Mouse (Mus musculus) limb, embryonic 12.5 days (tissue): ENCODE measurements around the gene Abcf3. TPM values are rescaled to one million over a fixed set of nuclear protein-coding genes. Genes with fewer than 3 reads are reported as not detected.

Experiments
- ATAC-seq: fragments of 200-750 bp; cut with Nextera tagmentation; 2 replicates; pipeline ENCODE4 v1.8.0; 2017; ENCODE audit warnings: low read depth, moderate TSS enrichment; ENCODE audit not compliant: insufficient number of reproducible peaks, insufficient read depth, low FRiP score, low TSS enrichment
- H3K27ac ChIP-seq: fragments of 300-500 bp; sonication (generic); 2 replicates; pipeline ENCODE4 v1.5.1; 2016; ENCODE audit warnings: mild to moderate bottlenecking, moderate library complexity
- H3K27me3 ChIP-seq: fragments of 300-500 bp; sonication (generic); 2 replicates; pipeline ENCODE4 v1.6.1; 2016; ENCODE audit warnings: mild to moderate bottlenecking, moderate library complexity
- H3K36me3 ChIP-seq: fragments of 300-500 bp; sonication (generic); 2 replicates; pipeline ENCODE4 v1.6.1; 2016; ENCODE audit warnings: mild to moderate bottlenecking, moderate library complexity
- H3K4me1 ChIP-seq: fragments of 300-500 bp; sonication (generic); replicated peaks from 2 replicates; pipeline ENCODE4 v1.6.1; 2016
- H3K4me2 ChIP-seq: fragments of 300-500 bp; sonication (generic); 2 replicates; pipeline ENCODE4 v1.6.1; 2016; ENCODE audit warnings: mild to moderate bottlenecking, moderate library complexity
- H3K4me3 ChIP-seq: fragments of 300-500 bp; sonication (generic); replicated peaks from 2 replicates; pipeline ENCODE4 v1.5.1; 2016; ENCODE audit warnings: mild to moderate bottlenecking
- H3K9ac ChIP-seq: fragments of 300-500 bp; sonication (generic); replicated peaks from 2 replicates; pipeline ENCODE4 v1.6.1; 2016; ENCODE audit warnings: mild to moderate bottlenecking, moderate library complexity
- H3K9me3 ChIP-seq: fragments of 300-500 bp; sonication (generic); 2 replicates; pipeline ENCODE4 v1.6.1; 2016; ENCODE audit warnings: mild to moderate bottlenecking, moderate library complexity
- WGBS: fragments of 180-500 bp; shearing (Covaris S2); methylation state at CpG from one replicate; pipeline ENCODE4 v1.1.7; 2016; 5-methylcytosine and 5-hydroxymethylcytosine counted together
- polyA plus RNA-seq: library from polyadenylated mRNA; unstranded; fragments of >200 nt; fragmentation: Nextera tagmentation; extraction: Ambion mirVana; gene quantifications from 2 replicates; pipeline ENCODE4 v1.2.1, GENCODE M21; 2016

The Abcf3 gene
- 68.9 and 69.8 TPM in 2 replicates for polyA plus RNA-seq

GRCm38 (mm10) chr16:20548096-20548948, at the start of gene Abcf3:
Abcf3 (plus strand) TSS chr16:20548577.
- Histone ChIP-seq H3K36me3 (peaks cover 63% of the 10 kb centered on the region), H3K4me2 (peak within 1 kb of the TSS; percentile 87), H3K9me3 (no peaks in the 10 kb centered on the region), H3K27me3 (no peaks in the 10 kb centered on the region), H3K9ac (peak within 1 kb of the TSS; percentile 84), H3K27ac (peak within 1 kb of the TSS; percentile 73), H3K4me3 (peak within 1 kb of the TSS; percentile 84), H3K4me1 (peaks cover 15% of the 10 kb centered on the region)
- ATAC-seq: peak; percentile 98
- WGBS: under 1% methylated on average over 56 of the region's 56 CpGs

GRCm38 (mm10) chr16:20498677-20499475, 49.5 kb upstream of the Abcf3 start, which contains the start of gene Eif2b5:
Eif2b5 (plus strand) TSS chr16:20498817.
- H3K9ac ChIP-seq: peak within 1 kb of the TSS; percentile 93
- WGBS: under 1% methylated on average over 49 of the region's 49 CpGs
- peaks cover 37% of the 10 kb centered on the region for H3K36me3 ChIP-seq
- H3K9me3 ChIP-seq: no peaks in the 10 kb centered on the region
- peak; percentile 89 for ATAC-seq
- H3K4me3 ChIP-seq: peak within 1 kb of the TSS; percentile 93
- peak within 1 kb of the TSS; percentile 87 for H3K4me2 ChIP-seq
- H3K27ac ChIP-seq: 0 out of 2 replicates have a peak within 1 kb of the TSS, but pooled peaks have one; percentile 57
- H3K4me1 ChIP-seq: peaks cover 13% of the 10 kb centered on the region
- H3K27me3 ChIP-seq: peaks cover 11% of the 10 kb centered on the region; the same call in 1 of the 2 replicates

- no peaks in the 10 kb centered on the region for H3K27me3 ChIP-seq
- H3K36me3 ChIP-seq: peaks cover 98% of the 10 kb centered on the region
- H3K9me3 ChIP-seq: no peaks in the 10 kb centered on the region
- WGBS: 83% methylated on average over 8 of the region's 8 CpGs
- H3K4me1 ChIP-seq: no peaks in the 10 kb centered on the region
- no peak overlapping the region for H3K9ac ChIP-seq
- no peak overlapping the region for H3K4me3 ChIP-seq
- ATAC-seq: no peak
- no peak overlapping the region for H3K27ac ChIP-seq
- H3K4me2 ChIP-seq: no peak overlapping the region
These were observed 42.4 kb upstream of the Abcf3 start for GRCm38 (mm10) chr16:20506000-20506399.

GRCm38 (mm10) chr16:20509349-20509748, 39.0 kb upstream of the Abcf3 start:
- ATAC-seq: no peak

GRCm38 (mm10) chr16:20511277-20511847, 37.0 kb upstream of the Abcf3 start:
- Histone ChIP-seq H3K27me3 (no peaks in the 10 kb centered on the region), H3K9ac (no peak overlapping the region), H3K4me1 (no peaks in the 10 kb centered on the region), H3K9me3 (no peaks in the 10 kb centered on the region), H3K4me2 (no peak overlapping the region), H3K27ac (no peak overlapping the region), H3K4me3 (no peak overlapping the region), H3K36me3 (peaks cover 51% of the 10 kb centered on the region)
- ATAC-seq: no peak
- 85% methylated on average over 7 of the region's 7 CpGs for WGBS

More at GRCm38 (mm10) chr16:20509349-20509748, 39.0 kb upstream of the Abcf3 start:
- no peak overlapping the region for H3K4me3 ChIP-seq
- no peak overlapping the region for H3K27ac ChIP-seq
- H3K36me3 ChIP-seq: peaks cover 71% of the 10 kb centered on the region
- no peak overlapping the region for H3K9ac ChIP-seq
- H3K4me2 ChIP-seq: no peak overlapping the region
- H3K4me1 ChIP-seq: no peaks in the 10 kb centered on the region
- H3K9me3 ChIP-seq: no peaks in the 10 kb centered on the region
- no peaks in the 10 kb centered on the region for H3K27me3 ChIP-seq
- WGBS: 73% methylated on average over 3 of the region's 3 CpGs

- Histone ChIP-seq H3K27ac (peak overlapping the region; percentile 95), H3K9ac (peak overlapping the region; percentile 97), H3K4me3 (peak overlapping the region; percentile 96), H3K36me3 (peaks cover 27% of the 10 kb centered on the region), H3K4me2 (peak overlapping the region; percentile 94), H3K4me1 (peaks cover 14% of the 10 kb centered on the region), H3K27me3 (no peaks in the 10 kb centered on the region), H3K9me3 (no peaks in the 10 kb centered on the region)
- ATAC-seq: no peak
These were observed 32.3 kb upstream of the Abcf3 start for GRCm38 (mm10) chr16:20516032-20516431.

- no peaks in the 10 kb centered on the region for H3K9me3 ChIP-seq
- peak within 1 kb of the TSS; percentile 96 for H3K4me3 ChIP-seq
- peak within 1 kb of the TSS; percentile 95 for H3K27ac ChIP-seq
- peak within 1 kb of the TSS; percentile 94 for H3K4me2 ChIP-seq
- H3K4me1 ChIP-seq: peaks cover 14% of the 10 kb centered on the region
- ATAC-seq: peak; percentile 94
- peaks cover 28% of the 10 kb centered on the region for H3K36me3 ChIP-seq
- H3K9ac ChIP-seq: peak within 1 kb of the TSS; percentile 97
- no peaks in the 10 kb centered on the region for H3K27me3 ChIP-seq
- under 1% methylated on average over 54 of the region's 55 CpGs for WGBS
These were observed 31.6 kb upstream of the Abcf3 start, which contains the start of gene Dvl3 for GRCm38 (mm10) chr16:20516726-20517201. Dvl3 (plus strand) TSS chr16:20516982.

GRCm38 (mm10) chr16:20517216-20517615, 31.2 kb upstream of the Abcf3 start:
- under 1% methylated on average over 26 of the region's 26 CpGs for WGBS
- H3K4me3 ChIP-seq: peak overlapping the region; percentile 96
- peak overlapping the region; percentile 94 for H3K4me2 ChIP-seq
- 0 out of 2 replicates have a peak, but pooled peaks have one; percentile 2 for ATAC-seq
- H3K9ac ChIP-seq: peak overlapping the region; percentile 97
- H3K9me3 ChIP-seq: no peaks in the 10 kb centered on the region
- H3K27me3 ChIP-seq: no peaks in the 10 kb centered on the region
- peak overlapping the region; percentile 95 for H3K27ac ChIP-seq
- peaks cover 14% of the 10 kb centered on the region for H3K4me1 ChIP-seq
- peaks cover 32% of the 10 kb centered on the region for H3K36me3 ChIP-seq

- WGBS: 3% methylated on average over 6 of the region's 6 CpGs
- no peaks in the 10 kb centered on the region for H3K27me3 ChIP-seq
- peak overlapping the region; percentile 94 for H3K4me2 ChIP-seq
- peak overlapping the region; percentile 95 for H3K27ac ChIP-seq
- no peaks in the 10 kb centered on the region for H3K9me3 ChIP-seq
- H3K36me3 ChIP-seq: peaks cover 34% of the 10 kb centered on the region
- peak overlapping the region; percentile 96 for H3K4me3 ChIP-seq
- peak overlapping the region; percentile 97 for H3K9ac ChIP-seq
- peak; percentile 34 for ATAC-seq
- H3K4me1 ChIP-seq: peaks cover 14% of the 10 kb centered on the region
These were observed 30.5 kb upstream of the Abcf3 start for GRCm38 (mm10) chr16:20517701-20518374.

- Histone ChIP-seq H3K27me3 (no peaks in the 10 kb centered on the region), H3K4me3 (no peak overlapping the region), H3K9ac (no peak overlapping the region), H3K9me3 (no peaks in the 10 kb centered on the region), H3K4me2 (no peak overlapping the region), H3K27ac (no peak overlapping the region), H3K36me3 (peaks cover 93% of the 10 kb centered on the region), H3K4me1 (peaks cover 4% of the 10 kb centered on the region; the same call in 1 of the 2 replicates)
- WGBS: 86% methylated on average over 10 of the region's 10 CpGs
- ATAC-seq: no peak
These were observed 24.5 kb upstream of the Abcf3 start for GRCm38 (mm10) chr16:20523886-20524285.
